Mouse (Mus musculus): ENCODE measurements around the gene Stox2. TPM values are rescaled to one million over a fixed set of nuclear protein-coding genes. Genes with fewer than 3 reads are reported as not detected.

The Stox2 gene
- total and polyA plus RNA-seq, 3 experiments: 0.27 TPM; not detected in 2

GRCm38 (mm10) chr8:47411994-47412695, 34.0 kb downstream of the Stox2 start:
- Histone ChIP-seq H3K4me3 (ENCODE audit: low read depth, low read length) (no peak overlapping the region; the same call in 1 of the 2 replicates), H3K36me3 (replicated peaks) (no peaks in the 10 kb centered on the region), H3K4me1 (ENCODE audit: insufficient read depth, low read depth, low read length) (no peaks in the 10 kb centered on the region), H3K27me3 (ENCODE audit: insufficient read depth, low read length) (no peaks in the 10 kb centered on the region), H3K9me3 (replicated peaks) (peaks cover 15% of the 10 kb centered on the region)
- TF ChIP-seq CTCF (IDR thresholded peaks at IDR 0.05; ENCODE audit: low read depth, low read length) (no peak), GATA1 (IDR thresholded peaks at IDR 0.05; ENCODE audit: borderline replicate concordance, low read length) (no peak), POLR2AphosphoS5 (IDR thresholded peaks at IDR 0.05; ENCODE audit: insufficient replicate concordance, low read depth, low read length) (no peak), GATA2 (IDR thresholded peaks at IDR 0.05; ENCODE audit: borderline replicate concordance, low read depth, low read length) (no peak), TAL1 (conservative IDR thresholded peaks at IDR 0.05; ENCODE audit: low read depth, low read length) (no peak)
- ATAC-seq (ENCODE audit: extremely low read depth, insufficient number of reproducible peaks, low FRiP score, poor library complexity, severe bottlenecking): no peak
- no peak for DNase-seq (ENCODE audit: low spot score)

GRCm38 (mm10) chr8:47411321-47411720, 34.8 kb downstream of the Stox2 start:
- DNase-seq (ENCODE audit: low spot score) (no peak), ATAC-seq (ENCODE audit: extremely low read depth, insufficient number of reproducible peaks, low FRiP score, poor library complexity, severe bottlenecking) (no peak)
- Histone ChIP-seq H3K9me3 (replicated peaks) (peaks cover 15% of the 10 kb centered on the region), H3K4me3 (ENCODE audit: low read depth, low read length) (no peak overlapping the region), H3K36me3 (replicated peaks) (no peaks in the 10 kb centered on the region), H3K4me1 (ENCODE audit: insufficient read depth, low read depth, low read length) (no peaks in the 10 kb centered on the region), H3K27me3 (ENCODE audit: insufficient read depth, low read length) (no peaks in the 10 kb centered on the region)
- TF ChIP-seq CTCF (IDR thresholded peaks at IDR 0.05; ENCODE audit: low read depth, low read length): no peak
- no peak for TF ChIP-seq GATA1 (IDR thresholded peaks at IDR 0.05; ENCODE audit: borderline replicate concordance, low read length)
- TF ChIP-seq GATA2 (IDR thresholded peaks at IDR 0.05; ENCODE audit: borderline replicate concordance, low read depth, low read length): no peak
- TF ChIP-seq TAL1 (conservative IDR thresholded peaks at IDR 0.05; ENCODE audit: low read depth, low read length): no peak
- TF ChIP-seq POLR2AphosphoS5 (IDR thresholded peaks at IDR 0.05; ENCODE audit: insufficient replicate concordance, low read depth, low read length): no peak

- ATAC-seq (ENCODE audit: extremely low read depth, insufficient number of reproducible peaks, low FRiP score, poor library complexity, severe bottlenecking) (no peak), DNase-seq (ENCODE audit: low spot score) (no peak)
- H3K4me3 ChIP-seq (ENCODE audit: low read depth, low read length): no peak overlapping the region
- peaks cover 15% of the 10 kb centered on the region for H3K9me3 ChIP-seq (replicated peaks)
- no peak for TF ChIP-seq TAL1 (conservative IDR thresholded peaks at IDR 0.05; ENCODE audit: low read depth, low read length)
- TF ChIP-seq POLR2AphosphoS5 (IDR thresholded peaks at IDR 0.05; ENCODE audit: insufficient replicate concordance, low read depth, low read length): no peak
- TF ChIP-seq GATA1 (IDR thresholded peaks at IDR 0.05; ENCODE audit: borderline replicate concordance, low read length): no peak
- TF ChIP-seq CTCF (IDR thresholded peaks at IDR 0.05; ENCODE audit: low read depth, low read length): no peak
- TF ChIP-seq GATA2 (IDR thresholded peaks at IDR 0.05; ENCODE audit: borderline replicate concordance, low read depth, low read length): no peak
- H3K36me3 ChIP-seq (replicated peaks): no peaks in the 10 kb centered on the region
- H3K27me3 ChIP-seq (ENCODE audit: insufficient read depth, low read length): no peaks in the 10 kb centered on the region
- no peaks in the 10 kb centered on the region for H3K4me1 ChIP-seq (ENCODE audit: insufficient read depth, low read depth, low read length)
Observed at GRCm38 (mm10) chr8:47409061-47409460, 37.1 kb downstream of the Stox2 start.

- Histone ChIP-seq H3K4me3 (ENCODE audit: low read depth, low read length) (no peak overlapping the region), H3K9me3 (replicated peaks) (no peaks in the 10 kb centered on the region), H3K36me3 (replicated peaks) (no peaks in the 10 kb centered on the region), H3K4me1 (ENCODE audit: insufficient read depth, low read depth, low read length) (no peaks in the 10 kb centered on the region), H3K27me3 (ENCODE audit: insufficient read depth, low read length) (no peaks in the 10 kb centered on the region)
- no peak for ATAC-seq (ENCODE audit: extremely low read depth, insufficient number of reproducible peaks, low FRiP score, poor library complexity, severe bottlenecking)
- DNase-seq (ENCODE audit: low spot score): no peak
- TF ChIP-seq CTCF (IDR thresholded peaks at IDR 0.05; ENCODE audit: low read depth, low read length) (no peak), POLR2AphosphoS5 (IDR thresholded peaks at IDR 0.05; ENCODE audit: insufficient replicate concordance, low read depth, low read length) (no peak), GATA2 (IDR thresholded peaks at IDR 0.05; ENCODE audit: borderline replicate concordance, low read depth, low read length) (no peak), GATA1 (IDR thresholded peaks at IDR 0.05; ENCODE audit: borderline replicate concordance, low read length) (no peak), TAL1 (conservative IDR thresholded peaks at IDR 0.05; ENCODE audit: low read depth, low read length) (no peak)
Observed at GRCm38 (mm10) chr8:47404852-47405251, 41.3 kb downstream of the Stox2 start.

GRCm38 (mm10) chr8:47392927-47393326, 53.2 kb downstream of the Stox2 start:
- no peak for DNase-seq (ENCODE audit: low spot score)

GRCm38 (mm10) chr8:47392290-47392689, 53.9 kb downstream of the Stox2 start:
- ATAC-seq (ENCODE audit: extremely low read depth, insufficient number of reproducible peaks, low FRiP score, poor library complexity, severe bottlenecking): no peak
- DNase-seq (ENCODE audit: low spot score): no peak
- Histone ChIP-seq H3K4me1 (ENCODE audit: insufficient read depth, low read depth, low read length) (no peaks in the 10 kb centered on the region), H3K27me3 (ENCODE audit: insufficient read depth, low read length) (no peaks in the 10 kb centered on the region), H3K4me3 (ENCODE audit: low read depth, low read length) (no peak overlapping the region), H3K36me3 (replicated peaks) (no peaks in the 10 kb centered on the region), H3K9me3 (replicated peaks) (no peaks in the 10 kb centered on the region)
- TF ChIP-seq CTCF (IDR thresholded peaks at IDR 0.05; ENCODE audit: low read depth, low read length): no peak
- TF ChIP-seq TAL1 (conservative IDR thresholded peaks at IDR 0.05; ENCODE audit: low read depth, low read length): no peak
- TF ChIP-seq GATA2 (IDR thresholded peaks at IDR 0.05; ENCODE audit: borderline replicate concordance, low read depth, low read length): no peak
- TF ChIP-seq POLR2AphosphoS5 (IDR thresholded peaks at IDR 0.05; ENCODE audit: insufficient replicate concordance, low read depth, low read length): no peak
- no peak for TF ChIP-seq GATA1 (IDR thresholded peaks at IDR 0.05; ENCODE audit: borderline replicate concordance, low read length)

More at GRCm38 (mm10) chr8:47392927-47393326, 53.2 kb downstream of the Stox2 start:
- no peaks in the 10 kb centered on the region for H3K9me3 ChIP-seq (replicated peaks)
- TF ChIP-seq CTCF (IDR thresholded peaks at IDR 0.05; ENCODE audit: low read depth, low read length): no peak
- no peak for TF ChIP-seq GATA1 (IDR thresholded peaks at IDR 0.05; ENCODE audit: borderline replicate concordance, low read length)
- no peak for TF ChIP-seq POLR2AphosphoS5 (IDR thresholded peaks at IDR 0.05; ENCODE audit: insufficient replicate concordance, low read depth, low read length)
- TF ChIP-seq TAL1 (conservative IDR thresholded peaks at IDR 0.05; ENCODE audit: low read depth, low read length): no peak
- TF ChIP-seq GATA2 (IDR thresholded peaks at IDR 0.05; ENCODE audit: borderline replicate concordance, low read depth, low read length): no peak
- ATAC-seq (ENCODE audit: extremely low read depth, insufficient number of reproducible peaks, low FRiP score, poor library complexity, severe bottlenecking): no peak
- H3K36me3 ChIP-seq (replicated peaks): no peaks in the 10 kb centered on the region
- no peaks in the 10 kb centered on the region for H3K27me3 ChIP-seq (ENCODE audit: insufficient read depth, low read length)
- H3K4me1 ChIP-seq (ENCODE audit: insufficient read depth, low read depth, low read length): no peaks in the 10 kb centered on the region
- no peak overlapping the region for H3K4me3 ChIP-seq (ENCODE audit: low read depth, low read length)

Data from G1E (cell line).